Mouse (Mus musculus): ENCODE measurements around the gene Gm14419. TPM values are rescaled to one million over a fixed set of nuclear protein-coding genes. Genes with fewer than 3 reads are reported as not detected.
"Not testable (repeated sequence)": the region's sequence is repeated elsewhere in the genome, so short reads cannot be mapped to it uniquely, and the experiment has no call there.

Gm14419 gene
- polyA plus RNA-seq (2014; fragmentation: Nextera tagmentation; extraction: Ambion mirVana): 13.3 and 15.3 TPM in 2 replicates

DNA sequence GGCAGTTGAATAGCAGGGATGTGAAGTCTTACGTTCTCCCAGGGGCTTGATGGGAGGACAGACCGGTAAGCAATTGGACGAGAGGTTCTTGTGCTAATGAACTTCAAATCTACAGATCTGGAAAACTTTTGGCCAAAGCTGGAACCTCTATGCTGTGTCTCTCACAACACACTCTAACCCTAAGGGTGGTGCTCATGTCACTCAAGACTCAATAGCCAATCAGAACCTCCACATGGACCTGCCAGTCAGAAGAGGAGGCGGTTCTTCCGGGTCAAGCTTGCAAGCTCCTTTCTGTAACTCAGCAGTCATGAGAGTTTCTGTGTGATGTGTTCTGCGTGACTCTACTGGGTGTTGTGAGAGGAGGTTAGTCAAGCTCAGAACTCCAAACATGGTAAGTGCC lies at the start of gene Gm14419:
Gm14419 (plus strand) TSS at position 301 of the 400 bp plus-strand sequence.
- not testable (repeated sequence) for H3K4me3 ChIP-seq (ENCODE audit: control insufficient read depth in 1 of 2, insufficient read depth in 1 of 2, low read depth in 1 of 2, low read length in 2 of 2); H3K27ac ChIP-seq (replicated peaks in 1 of 2; ENCODE audit: control insufficient read depth in 1 of 2, insufficient read depth in 1 of 2, low read depth in 2 of 2, low read length in 2 of 2); H3K4me1 ChIP-seq (ENCODE audit: control insufficient read depth in 2 of 2, insufficient read depth in 2 of 2, low read length in 2 of 2); H3K9ac ChIP-seq (ENCODE audit: low read length); H3K27me3 ChIP-seq (ENCODE audit: control insufficient read depth, insufficient read depth, low read length); H3K36me3 ChIP-seq (ENCODE audit: control insufficient read depth, insufficient read depth, low read length); ATAC-seq (ENCODE audit: insufficient number of reproducible peaks, insufficient read depth, low FRiP score, low read depth); H3K4me2 ChIP-seq (ENCODE audit: low read length); H3K9me3 ChIP-seq (ENCODE audit: control insufficient read depth, low read length)
- WGBS: no CpG with 5 or more reads among the region's 6 CpGs

Other genes with a start within 250 kb of the Gm14419 start
- 16.5 and 20.6 TPM in 2 replicates for gene Gm14295, start 202.3 kb upstream of the Gm14419 start, polyA plus RNA-seq (2014; fragmentation: Nextera tagmentation; extraction: Ambion mirVana)
- not detected in 2 replicates for gene Gm14408, start 169.8 kb upstream of the Gm14419 start, polyA plus RNA-seq (2014; fragmentation: Nextera tagmentation; extraction: Ambion mirVana)
- gene Gm14296, start 73.1 kb upstream of the Gm14419 start, polyA plus RNA-seq (2014; fragmentation: Nextera tagmentation; extraction: Ambion mirVana): 8.6 TPM in 2 replicates
- 0.26 TPM in 1 of 2 replicates, not detected in the other for gene Gm14401, start 73.4 kb downstream of the Gm14419 start, polyA plus RNA-seq (2014; fragmentation: Nextera tagmentation; extraction: Ambion mirVana)
- gene Gm14410, start 205.5 kb downstream of the Gm14419 start, polyA plus RNA-seq (2014; fragmentation: Nextera tagmentation; extraction: Ambion mirVana): 17.1 and 17.7 TPM in 2 replicates